Mouse (Mus musculus): ENCODE measurements at regions not wholly inside any gene's neighbourhood (a gene's known extent, or its start where the extent isn't known, plus 50 kb on each side); places are given as distances from the start of the nearest gene placed in this dataset.

DNA sequence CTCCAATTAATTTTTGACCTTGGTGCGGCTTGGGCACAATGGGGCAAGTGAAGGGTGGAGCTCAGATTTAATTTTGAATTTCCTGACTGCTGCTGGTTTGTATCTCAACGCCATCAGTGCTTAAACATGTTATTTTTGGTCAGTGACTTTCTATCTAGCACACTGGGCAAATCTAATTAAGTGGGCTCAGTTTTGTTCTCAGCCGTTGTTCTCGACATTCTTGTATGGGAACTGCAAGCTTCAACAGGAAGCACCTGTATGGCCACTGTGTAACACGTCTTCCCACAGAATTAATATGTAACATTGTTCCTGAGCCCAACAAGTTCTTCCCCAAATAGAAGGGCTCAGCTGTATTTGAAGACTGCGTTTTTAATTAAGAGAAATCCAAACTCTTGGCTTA lies 105.7 kb upstream of the Ednrb start:
- Histone ChIP-seq H3K9me3 (replicated peaks) (no peaks in the 10 kb centered on the region), H3K4me3 (no peak overlapping the region), H3K4me1 (replicated peaks) (no peaks in the 10 kb centered on the region), H3K27ac (0 out of 2 replicates have a peak overlapping the region, but pooled peaks have one; percentile 3), H3K9ac (no peak overlapping the region), H3K36me3 (no peaks in the 10 kb centered on the region), H3K27me3 (no peaks in the 10 kb centered on the region), H3K4me2 (no peak overlapping the region)
- ATAC-seq (replicated peaks; ENCODE audit: insufficient number of reproducible peaks, insufficient read depth, low FRiP score, low read depth), result no peak
- WGBS, result 62% methylated on average over 6 of the region's 6 CpGs

DNA sequence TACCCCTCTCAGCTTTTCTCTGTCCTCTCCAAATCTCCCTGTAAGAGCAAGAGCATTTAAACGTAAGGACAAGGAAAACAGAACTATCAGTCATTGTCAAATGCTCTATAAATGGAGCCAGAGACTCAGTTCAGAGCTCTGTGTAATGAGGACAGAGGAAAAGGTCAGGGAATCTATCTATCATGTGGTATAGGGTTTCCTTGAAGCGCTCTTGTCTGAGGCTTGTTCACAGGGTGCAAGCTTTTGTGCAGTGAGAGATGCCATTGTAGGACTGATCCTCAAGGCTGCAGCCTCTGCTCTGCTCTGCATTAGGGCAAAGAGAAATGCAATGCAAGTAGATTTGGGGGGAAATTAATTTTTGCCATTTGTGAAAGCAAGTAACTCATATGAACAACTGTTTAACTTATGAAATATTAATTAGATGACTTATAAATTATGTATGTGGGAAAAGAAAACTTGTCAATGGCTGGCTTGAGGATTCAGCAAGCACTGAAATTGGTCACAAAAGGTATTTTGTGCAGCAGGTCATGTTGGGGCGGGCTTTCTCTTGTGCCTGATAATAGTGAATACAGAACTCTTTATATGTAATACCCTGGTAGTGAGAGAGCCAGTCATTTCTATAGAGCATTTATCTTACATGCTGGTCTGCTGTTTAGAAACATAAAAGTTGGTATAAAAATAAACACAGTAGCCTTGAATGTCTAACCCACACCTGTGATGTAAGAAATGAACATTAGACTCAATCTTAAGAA lies 104.0 kb upstream of the Ednrb start:
- Histone ChIP-seq H3K27ac (no peak overlapping the region), H3K4me2 (no peak overlapping the region), H3K9ac (no peak overlapping the region), H3K9me3 (replicated peaks) (no peaks in the 10 kb centered on the region), H3K4me1 (replicated peaks) (no peaks in the 10 kb centered on the region), H3K27me3 (no peaks in the 10 kb centered on the region), H3K4me3 (no peak overlapping the region), H3K36me3 (no peaks in the 10 kb centered on the region)
- no peak for ATAC-seq (replicated peaks; ENCODE audit: insufficient number of reproducible peaks, insufficient read depth, low FRiP score, low read depth)
- 52% methylated on average over 3 of the region's 3 CpGs for WGBS

DNA sequence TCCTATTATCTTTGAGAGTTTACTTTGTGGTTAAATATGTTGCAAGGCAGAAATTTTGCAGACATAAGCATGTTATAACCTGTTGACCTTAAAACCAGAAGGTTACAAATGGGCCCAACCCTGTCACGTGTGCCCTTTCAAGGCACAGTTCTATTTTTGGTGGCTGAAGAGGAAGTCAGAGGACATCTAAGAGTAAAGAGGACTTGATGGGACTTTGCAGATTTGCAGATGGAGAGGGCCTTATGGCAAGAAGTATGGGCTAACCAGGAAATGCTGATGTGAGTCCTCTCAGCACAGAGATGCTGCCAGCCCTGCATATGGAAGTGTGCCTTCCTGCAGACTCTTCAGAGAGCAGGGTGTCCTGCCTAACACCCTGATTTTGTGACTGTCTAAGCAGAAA lies 101.6 kb upstream of the Ednrb start:
- no peaks in the 10 kb centered on the region for H3K36me3 ChIP-seq
- ATAC-seq (replicated peaks; ENCODE audit: insufficient number of reproducible peaks, insufficient read depth, low FRiP score, low read depth), result no peak
- no peaks in the 10 kb centered on the region for H3K9me3 ChIP-seq (replicated peaks)
- no peaks in the 10 kb centered on the region for H3K4me1 ChIP-seq (replicated peaks)
- WGBS, result 24% methylated on average over 1 of the region's 1 CpGs
- no peak overlapping the region for H3K27ac ChIP-seq
- no peak overlapping the region for H3K4me3 ChIP-seq
- no peak overlapping the region for H3K4me2 ChIP-seq
- no peak overlapping the region for H3K9ac ChIP-seq
- H3K27me3 ChIP-seq, result no peaks in the 10 kb centered on the region

DNA sequence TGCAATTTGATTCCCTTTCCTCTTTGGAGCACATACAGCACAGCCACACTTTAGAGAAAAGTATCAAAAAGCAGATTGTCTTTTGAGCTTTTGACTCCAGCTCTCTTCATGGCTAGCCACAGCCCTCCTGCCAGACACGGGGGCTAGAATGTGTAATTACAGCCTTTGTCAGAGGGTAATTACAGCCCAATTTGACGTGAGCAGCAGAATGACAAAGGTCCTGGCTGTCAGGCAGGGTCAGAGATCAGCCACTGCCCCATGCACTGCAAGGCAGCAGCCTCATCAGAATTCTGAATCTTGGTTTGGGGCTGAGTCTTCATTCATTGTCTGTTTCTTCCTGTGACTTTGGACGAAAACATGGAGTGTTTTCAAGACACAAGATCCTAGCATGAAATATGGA lies 95.7 kb upstream of the Ednrb start:
- Histone ChIP-seq H3K9ac (no peak overlapping the region), H3K4me3 (no peak overlapping the region), H3K9me3 (replicated peaks) (no peaks in the 10 kb centered on the region), H3K27me3 (no peaks in the 10 kb centered on the region), H3K4me1 (replicated peaks) (no peaks in the 10 kb centered on the region), H3K36me3 (no peaks in the 10 kb centered on the region), H3K27ac (no peak overlapping the region), H3K4me2 (no peak overlapping the region)
- no peak for ATAC-seq (replicated peaks; ENCODE audit: insufficient number of reproducible peaks, insufficient read depth, low FRiP score, low read depth)
- WGBS, result 27% methylated on average over 3 of the region's 3 CpGs

DNA sequence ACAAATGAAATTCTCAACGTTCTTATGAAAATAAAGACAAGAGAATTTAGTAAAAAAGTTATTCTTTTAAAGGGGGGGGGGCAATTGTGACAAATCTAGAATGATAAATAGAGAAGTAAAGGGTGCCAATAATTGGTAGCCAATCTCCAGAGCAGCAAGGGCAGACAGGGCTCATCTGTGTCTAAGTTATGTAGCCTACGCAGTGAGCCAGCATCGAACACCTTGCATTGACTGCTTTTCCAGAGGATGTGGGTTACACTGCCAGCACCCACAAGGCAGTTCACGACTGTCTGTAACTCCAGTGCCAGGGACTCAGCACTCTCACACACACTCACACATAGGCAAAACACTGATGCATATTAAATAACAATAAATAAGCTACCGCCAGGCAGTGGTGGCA lies 94.7 kb upstream of the Ednrb start:
- ATAC-seq (replicated peaks; ENCODE audit: insufficient number of reproducible peaks, insufficient read depth, low FRiP score, low read depth), result no peak
- H3K36me3 ChIP-seq, result no peaks in the 10 kb centered on the region
- H3K9ac ChIP-seq, result no peak overlapping the region
- 78% methylated on average over 5 of the region's 5 CpGs for WGBS
- H3K27ac ChIP-seq, result no peak overlapping the region
- no peak overlapping the region for H3K4me3 ChIP-seq
- no peak overlapping the region for H3K4me2 ChIP-seq
- no peaks in the 10 kb centered on the region for H3K27me3 ChIP-seq
- no peaks in the 10 kb centered on the region for H3K9me3 ChIP-seq (replicated peaks)
- no peaks in the 10 kb centered on the region for H3K4me1 ChIP-seq (replicated peaks)

DNA sequence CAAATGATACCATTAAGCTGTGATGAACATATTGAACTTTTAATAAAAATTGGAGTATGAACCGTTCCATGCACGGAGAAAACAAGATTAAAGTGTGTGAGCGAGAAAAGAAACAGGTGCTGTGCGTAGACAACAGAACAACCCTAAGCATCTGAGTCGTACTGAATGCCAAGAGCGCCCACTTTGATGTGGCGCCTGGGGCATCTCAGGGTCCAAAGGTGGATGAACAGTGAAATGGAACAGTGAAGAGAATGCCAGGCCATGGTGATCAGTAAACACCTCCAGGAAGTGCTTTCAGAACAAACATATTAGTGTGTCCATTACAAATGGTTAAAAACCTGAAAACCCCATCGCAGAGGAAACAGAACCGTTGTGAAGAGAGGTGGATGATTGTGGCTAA lies 94.0 kb upstream of the Ednrb start:
- Histone ChIP-seq H3K4me2 (no peak overlapping the region), H3K27me3 (no peaks in the 10 kb centered on the region), H3K4me1 (replicated peaks) (no peaks in the 10 kb centered on the region), H3K9me3 (replicated peaks) (no peaks in the 10 kb centered on the region), H3K36me3 (no peaks in the 10 kb centered on the region), H3K9ac (no peak overlapping the region), H3K27ac (no peak overlapping the region), H3K4me3 (no peak overlapping the region)
- no peak for ATAC-seq (replicated peaks; ENCODE audit: insufficient number of reproducible peaks, insufficient read depth, low FRiP score, low read depth)
- WGBS, result 88% methylated on average over 9 of the region's 9 CpGs

- no peaks in the 10 kb centered on the region for H3K9me3 ChIP-seq (replicated peaks)
- H3K4me3 ChIP-seq, result no peak overlapping the region
- no peaks in the 10 kb centered on the region for H3K27me3 ChIP-seq
These were observed 93.5 kb upstream of the Ednrb start for GRCm38 (mm10) chr14:103937700-103938099.

DNA sequence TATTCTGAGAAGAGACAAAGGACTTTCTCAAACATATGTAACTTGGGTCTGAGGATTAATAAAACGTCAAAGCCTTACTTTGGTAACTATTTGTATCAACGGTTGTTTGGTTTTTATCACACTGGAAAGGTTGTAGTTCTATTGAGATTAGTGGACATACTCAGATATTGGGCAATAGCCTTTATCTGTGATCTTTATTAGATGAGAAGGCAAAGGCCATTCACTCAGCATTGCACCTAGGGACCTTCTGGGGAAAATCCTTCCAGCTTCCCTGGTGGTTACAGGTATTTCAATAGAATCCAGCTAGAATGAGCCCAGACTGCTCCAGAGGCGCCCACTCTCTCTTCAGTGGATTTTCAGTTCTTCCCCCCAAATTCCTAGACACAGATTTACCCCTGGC lies 89.6 kb upstream of the Ednrb start:
- H3K4me3 ChIP-seq, result no peak overlapping the region
- no peaks in the 10 kb centered on the region for H3K4me1 ChIP-seq (replicated peaks)
- H3K9ac ChIP-seq, result no peak overlapping the region
- no peak overlapping the region for H3K27ac ChIP-seq
- no peak for ATAC-seq (replicated peaks; ENCODE audit: insufficient number of reproducible peaks, insufficient read depth, low FRiP score, low read depth)
- H3K4me2 ChIP-seq, result no peak overlapping the region
- no peaks in the 10 kb centered on the region for H3K36me3 ChIP-seq
- 80% methylated on average over 3 of the region's 3 CpGs for WGBS
- H3K27me3 ChIP-seq, result no peaks in the 10 kb centered on the region
- no peaks in the 10 kb centered on the region for H3K9me3 ChIP-seq (replicated peaks)

More at GRCm38 (mm10) chr14:103937700-103938099, 93.5 kb upstream of the Ednrb start:
- 78% methylated on average over 6 of the region's 6 CpGs for WGBS
- Histone ChIP-seq H3K27ac (no peak overlapping the region), H3K4me2 (no peak overlapping the region), H3K4me1 (replicated peaks) (no peaks in the 10 kb centered on the region), H3K9ac (no peak overlapping the region), H3K36me3 (no peaks in the 10 kb centered on the region)
- no peak for ATAC-seq (replicated peaks; ENCODE audit: insufficient number of reproducible peaks, insufficient read depth, low FRiP score, low read depth)

GRCm38 (mm10) chr14:103932170-103932569 lies 88.0 kb upstream of the Ednrb start:
- H3K36me3 ChIP-seq, result no peaks in the 10 kb centered on the region
- ATAC-seq (replicated peaks; ENCODE audit: insufficient number of reproducible peaks, insufficient read depth, low FRiP score, low read depth), result no peak
- H3K4me3 ChIP-seq, result no peak overlapping the region
- H3K9me3 ChIP-seq (replicated peaks), result no peaks in the 10 kb centered on the region
- no peaks in the 10 kb centered on the region for H3K27me3 ChIP-seq
- no peak overlapping the region for H3K27ac ChIP-seq
- no peaks in the 10 kb centered on the region for H3K4me1 ChIP-seq (replicated peaks)
- no peak overlapping the region for H3K9ac ChIP-seq
- H3K4me2 ChIP-seq, result no peak overlapping the region
- whole genome bisulfite sequencing, result 68% methylated on average over 7 of the region's 7 CpGs

GRCm38 (mm10) chr14:103929734-103930364 lies 85.6 kb upstream of the Ednrb start:
- H3K27me3 ChIP-seq, result no peaks in the 10 kb centered on the region
- H3K9ac ChIP-seq, result no peak overlapping the region
- WGBS, result 82% methylated on average over 11 of the region's 11 CpGs
- no peaks in the 10 kb centered on the region for H3K36me3 ChIP-seq
- H3K4me2 ChIP-seq, result no peak overlapping the region
- no peak overlapping the region for H3K4me3 ChIP-seq
- H3K27ac ChIP-seq, result no peak overlapping the region
- no peak for ATAC-seq (replicated peaks; ENCODE audit: insufficient number of reproducible peaks, insufficient read depth, low FRiP score, low read depth)
- H3K9me3 ChIP-seq (replicated peaks), result no peaks in the 10 kb centered on the region
- no peaks in the 10 kb centered on the region for H3K4me1 ChIP-seq (replicated peaks)

DNA sequence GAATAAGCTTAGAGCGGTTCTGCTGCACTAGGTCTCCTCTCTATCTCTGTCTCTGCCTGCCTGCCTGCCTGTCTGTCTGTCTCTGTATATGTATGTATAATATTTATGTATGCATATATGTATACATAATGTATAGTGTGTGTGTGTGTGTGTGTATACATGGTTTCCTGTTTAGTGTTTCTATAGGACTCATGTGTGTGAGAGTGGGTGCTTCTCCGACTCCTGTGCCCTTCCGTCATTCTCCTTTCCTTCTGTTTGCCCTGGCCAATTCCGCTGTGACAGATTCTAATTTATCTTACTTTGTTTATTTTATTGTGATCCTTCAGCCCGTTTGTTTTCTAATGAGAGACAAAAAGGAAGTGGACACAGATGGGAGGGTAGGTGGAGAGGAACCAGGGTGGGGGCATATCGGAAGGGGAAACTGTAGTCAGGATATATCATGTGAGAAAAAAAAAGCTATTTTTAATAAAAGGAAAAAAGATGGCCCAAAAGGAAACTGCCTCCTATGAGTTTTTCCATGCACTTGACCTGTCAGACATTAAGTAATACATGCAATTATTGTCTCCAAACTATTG lies 85.0 kb upstream of the Ednrb start:
- Histone ChIP-seq H3K27ac (no peak overlapping the region; the same call in 1 of the 2 replicates), H3K9ac (no peak overlapping the region), H3K4me2 (no peak overlapping the region), H3K9me3 (replicated peaks) (no peaks in the 10 kb centered on the region), H3K4me1 (replicated peaks) (no peaks in the 10 kb centered on the region), H3K36me3 (no peaks in the 10 kb centered on the region), H3K27me3 (no peaks in the 10 kb centered on the region), H3K4me3 (no peak overlapping the region)
- 66% methylated on average over 6 of the region's 6 CpGs for WGBS
- no peak for ATAC-seq (replicated peaks; ENCODE audit: insufficient number of reproducible peaks, insufficient read depth, low FRiP score, low read depth)

DNA sequence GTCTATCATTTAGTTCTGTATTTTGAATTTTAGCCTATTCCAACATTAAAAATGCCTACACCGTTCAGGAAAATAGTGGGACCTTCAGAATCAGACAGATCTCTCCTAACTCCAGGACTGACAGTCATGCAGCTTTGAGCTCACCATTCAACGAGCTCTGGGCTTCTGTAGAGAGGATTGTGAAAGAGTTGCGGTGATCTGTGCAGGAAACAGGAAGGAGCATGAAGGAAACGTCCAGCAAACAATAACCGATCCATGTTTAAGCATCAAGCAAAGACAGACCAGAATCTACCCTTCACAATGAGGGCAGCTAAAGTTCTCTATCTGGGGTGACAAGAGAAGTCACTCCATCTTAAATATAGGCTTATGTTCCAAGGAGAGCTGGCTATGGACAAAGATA lies 76.0 kb upstream of the Ednrb start:
- H3K4me2 ChIP-seq, result no peak overlapping the region
- no peaks in the 10 kb centered on the region for H3K9me3 ChIP-seq (replicated peaks)
- H3K9ac ChIP-seq, result no peak overlapping the region
- no peak for ATAC-seq (replicated peaks; ENCODE audit: insufficient number of reproducible peaks, insufficient read depth, low FRiP score, low read depth)
- H3K4me3 ChIP-seq, result no peak overlapping the region
- no peaks in the 10 kb centered on the region for H3K27me3 ChIP-seq
- H3K27ac ChIP-seq, result peak overlapping the region; percentile 16
- 52% methylated on average over 5 of the region's 5 CpGs for WGBS
- no peaks in the 10 kb centered on the region for H3K36me3 ChIP-seq
- H3K4me1 ChIP-seq (replicated peaks), result 0 out of 2 replicates have a peak, but pooled peaks cover 2% of the 10 kb centered on the region

Data from heart, embryonic 15.5 days (tissue).